Mouse (Mus musculus) heart, adult 18-20 months (tissue): ENCODE results near the gene Riox1. TPM values are rescaled to one million over a fixed set of nuclear protein-coding genes. Genes with fewer than 3 reads are reported as not detected.

Source experiments
- total RNA-seq, 2 experiments: library from RNA; stranded (reverse); gene quantifications; 2 replicates each; pipeline ENCODE4 v1.2.3; 2021

The Riox1 gene
- total RNA-seq, 2 experiments from 2014 or later = 4.4 TPM

Other genes starting within 250 kb of the Riox1 start
- gene Papln, start 187.0 kb upstream of the Riox1 start, total RNA-seq = 1 to 10 TPM; 5.3 to 5.7 TPM
- gene Numb, start 28.7 kb upstream of the Riox1 start, total RNA-seq = 10 to 100 TPM; 26.9 to 27.3 TPM
- gene Heatr4, start 34.2 kb downstream of the Riox1 start, total RNA-seq = not detected
- gene Acot2, start 37.3 kb downstream of the Riox1 start, total RNA-seq = 100 to 1,000 TPM; 120 to 125 TPM
- gene Acot1, start 58.9 kb downstream of the Riox1 start, total RNA-seq = 10 to 100 TPM; 39.0 to 51.3 TPM
- gene Acot4, start 87.8 kb downstream of the Riox1 start, total RNA-seq = 1 to 10 TPM in 1 of 2 experiments, under 1 TPM in 1; 0.80 to 1.4 TPM
- under 1 TPM in 1 of 2 experiments, not detected in 1; 0.94 TPM for gene Gm49366, start 88.3 kb downstream of the Riox1 start, total RNA-seq
- 1 to 10 TPM in 1 of 2 experiments, under 1 TPM in 1; 0.69 to 1.0 TPM for gene Acot3, start 101.5 kb downstream of the Riox1 start, total RNA-seq
- gene Acot5, start 118.7 kb downstream of the Riox1 start, total RNA-seq = under 1 TPM in 1 of 2 experiments, not detected in 1; 0.41 TPM
- 1 to 10 TPM; 2.4 to 3.0 TPM for gene Acot6, start 150.0 kb downstream of the Riox1 start, total RNA-seq
- 1 to 10 TPM; 6.6 to 6.9 TPM for gene Dnal1, start 163.8 kb downstream of the Riox1 start, total RNA-seq
- under 1 TPM in 1 of 2 experiments, not detected in 1; 0.22 TPM for gene Pnma1, start 197.9 kb downstream of the Riox1 start, total RNA-seq